Mouse (Mus musculus) forebrain, embryonic 16.5 days (tissue): ENCODE measurements around the gene 3110082J24Rik. TPM values are rescaled to one million over a fixed set of nuclear protein-coding genes. Genes with fewer than 3 reads are reported as not detected.

Experiments used
- ATAC-seq: fragments of 200-750 bp; cut with Nextera tagmentation; 2 replicates; pipeline ENCODE4 v1.8.0; 2017; ENCODE audit warnings: mild to moderate bottlenecking, moderate library complexity
- H3K27ac ChIP-seq: fragments of 300-500 bp; sonication (generic); 2 replicates; pipeline ENCODE4 v1.5.1; 2014; ENCODE audit warnings: low read length, control low read depth
- H3K27me3 ChIP-seq: fragments of 300-500 bp; sonication (generic); replicated peaks from 2 replicates; pipeline ENCODE4 v1.6.1; 2014; ENCODE audit warnings: low read length; ENCODE audit not compliant: control insufficient read depth, insufficient read depth
- H3K36me3 ChIP-seq: fragments of 300-500 bp; sonication (generic); 2 replicates; pipeline ENCODE4 v1.6.1; 2014; ENCODE audit not compliant: control insufficient read depth, insufficient read depth
- H3K4me1 ChIP-seq: fragments of 300-500 bp; sonication (generic); replicated peaks from 2 replicates; pipeline ENCODE4 v1.6.1; 2014; ENCODE audit warnings: low read length; ENCODE audit not compliant: control insufficient read depth, insufficient read depth
- H3K4me2 ChIP-seq: fragments of 300-500 bp; sonication (generic); 2 replicates; pipeline ENCODE4 v1.6.1; 2014; ENCODE audit warnings: mild to moderate bottlenecking, low read length, control low read depth
- H3K4me3 ChIP-seq: fragments of 300-500 bp; sonication (generic); replicated peaks from 2 replicates; pipeline ENCODE4 v1.5.1; 2014; ENCODE audit warnings: mild to moderate bottlenecking, low read length, control low read depth
- H3K9ac ChIP-seq: fragments of 300-500 bp; sonication (generic); replicated peaks from 2 replicates; pipeline ENCODE4 v1.6.1; 2014; ENCODE audit warnings: low read depth, low read length, control low read depth
- H3K9me3 ChIP-seq: fragments of 300-500 bp; sonication (generic); 2 replicates; pipeline ENCODE4 v1.6.1; 2016; ENCODE audit warnings: low read length; ENCODE audit not compliant: control insufficient read depth
- WGBS: fragments of 180-500 bp; shearing (Covaris S2); extraction: QIAGEN DNeasy Blood & Tissue Kit; methylation state at CpG from one replicate; pipeline ENCODE4 v1.1.7; 2014; 5-methylcytosine and 5-hydroxymethylcytosine counted together
- polyA plus RNA-seq: library from polyadenylated mRNA; unstranded; fragments of >200 nt; fragmentation: Nextera tagmentation; extraction: Ambion mirVana; gene quantifications from 2 replicates; pipeline ENCODE4 v1.2.1, GENCODE M21; 2015

3110082J24Rik gene
- polyA plus RNA-seq, 1 experiment from 2014 or later, result 2.8 TPM

- no peak overlapping the region for H3K4me2 ChIP-seq
- no peaks in the 10 kb centered on the region for H3K27me3 ChIP-seq
- H3K27ac ChIP-seq, result no peak overlapping the region
- H3K9me3 ChIP-seq, result no peaks in the 10 kb centered on the region
- 81% methylated on average over 6 of the region's 6 CpGs for WGBS
- no peak overlapping the region for H3K4me3 ChIP-seq
- no peak for ATAC-seq
- H3K4me1 ChIP-seq, result peaks cover 2% of the 10 kb centered on the region
- peaks cover 33% of the 10 kb centered on the region for H3K36me3 ChIP-seq
- no peak overlapping the region for H3K9ac ChIP-seq
Observed at GRCm38 (mm10) chr5:30146526-30146925, 40.6 kb upstream of the 3110082J24Rik start.

- no peaks in the 10 kb centered on the region for H3K9me3 ChIP-seq
- H3K9ac ChIP-seq, result no peak overlapping the region
- peaks cover 27% of the 10 kb centered on the region for H3K36me3 ChIP-seq
- H3K4me1 ChIP-seq, result no peaks in the 10 kb centered on the region
- no peak overlapping the region for H3K4me2 ChIP-seq
- H3K27ac ChIP-seq, result no peak overlapping the region
- no peak for ATAC-seq
- WGBS, result 94% methylated on average over 4 of the region's 4 CpGs
- no peaks in the 10 kb centered on the region for H3K27me3 ChIP-seq
- H3K4me3 ChIP-seq, result no peak overlapping the region
Observed at GRCm38 (mm10) chr5:30138193-30138592, 32.3 kb upstream of the 3110082J24Rik start.

GRCm38 (mm10) chr5:30137271-30137670 is 31.4 kb upstream of the 3110082J24Rik start:
- peaks cover 23% of the 10 kb centered on the region for H3K36me3 ChIP-seq

GRCm38 (mm10) chr5:30135711-30136231 is 29.9 kb upstream of the 3110082J24Rik start:
- no peak for ATAC-seq

More at GRCm38 (mm10) chr5:30137271-30137670, 31.4 kb upstream of the 3110082J24Rik start:
- Histone ChIP-seq H3K4me2 (no peak overlapping the region), H3K27ac (no peak overlapping the region), H3K27me3 (no peaks in the 10 kb centered on the region), H3K9ac (no peak overlapping the region), H3K4me3 (no peak overlapping the region), H3K4me1 (no peaks in the 10 kb centered on the region), H3K9me3 (no peaks in the 10 kb centered on the region)
- no peak for ATAC-seq
- 88% methylated on average over 9 of the region's 9 CpGs for WGBS

DNA sequence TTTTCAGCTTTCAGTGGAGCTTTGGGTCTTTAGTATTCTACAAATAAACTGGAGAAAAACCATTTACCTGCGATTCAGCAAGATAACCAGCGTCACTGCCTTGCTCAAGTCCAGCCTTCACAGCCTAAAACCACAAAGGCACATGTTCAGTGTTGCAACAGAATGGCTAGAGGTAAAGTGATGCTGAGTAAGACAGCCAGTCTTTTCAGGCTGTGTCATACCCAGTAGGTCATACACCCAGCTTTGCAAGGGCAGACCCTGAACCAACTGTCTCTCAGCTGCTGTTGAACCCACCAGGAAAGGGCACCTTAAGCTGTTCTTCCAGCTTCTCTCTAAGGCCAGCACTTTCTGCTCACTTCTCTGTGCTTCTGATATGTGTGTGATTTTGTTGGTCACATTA is 26.3 kb upstream of the 3110082J24Rik start:
- Histone ChIP-seq H3K4me3 (no peak overlapping the region), H3K9ac (no peak overlapping the region)
- WGBS, result 100% methylated on average over 2 of the region's 2 CpGs

More at GRCm38 (mm10) chr5:30135711-30136231, 29.9 kb upstream of the 3110082J24Rik start:
- H3K27ac ChIP-seq, result no peak overlapping the region
- no peak overlapping the region for H3K4me2 ChIP-seq
- H3K9ac ChIP-seq, result no peak overlapping the region
- H3K27me3 ChIP-seq, result no peaks in the 10 kb centered on the region
- H3K4me1 ChIP-seq, result no peaks in the 10 kb centered on the region
- no peak overlapping the region for H3K4me3 ChIP-seq
- H3K36me3 ChIP-seq, result peaks cover 18% of the 10 kb centered on the region
- H3K9me3 ChIP-seq, result no peaks in the 10 kb centered on the region
- 95% methylated on average over 11 of the region's 11 CpGs for WGBS

DNA sequence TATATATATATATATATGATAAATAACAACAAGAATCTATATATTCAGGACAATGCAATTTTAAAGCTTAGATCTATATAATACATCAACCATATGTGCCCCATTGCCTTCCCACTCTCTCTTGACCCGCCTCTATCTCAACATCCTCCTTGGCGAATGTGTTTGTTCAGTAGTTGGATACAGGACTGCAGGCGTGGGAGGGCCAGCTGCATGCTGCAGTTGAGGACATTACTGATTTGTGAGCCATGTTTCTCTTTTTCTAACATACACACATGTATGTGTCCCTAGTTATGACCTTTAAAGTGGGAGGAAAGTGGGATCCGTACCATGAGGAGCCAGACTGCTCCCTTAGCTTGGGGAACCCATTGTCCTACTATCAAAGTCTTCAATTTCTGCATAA is 25.4 kb upstream of the 3110082J24Rik start:
- H3K36me3 ChIP-seq, result peaks cover 22% of the 10 kb centered on the region
- WGBS, result 97% methylated on average over 4 of the region's 4 CpGs
- no peak for ATAC-seq

More for the DNA sequence above, 26.3 kb upstream of the 3110082J24Rik start:
- no peak for ATAC-seq
- Histone ChIP-seq H3K9me3 (no peaks in the 10 kb centered on the region), H3K4me1 (no peaks in the 10 kb centered on the region), H3K36me3 (peaks cover 17% of the 10 kb centered on the region), H3K4me2 (no peak overlapping the region), H3K27ac (no peak overlapping the region), H3K27me3 (no peaks in the 10 kb centered on the region)

DNA sequence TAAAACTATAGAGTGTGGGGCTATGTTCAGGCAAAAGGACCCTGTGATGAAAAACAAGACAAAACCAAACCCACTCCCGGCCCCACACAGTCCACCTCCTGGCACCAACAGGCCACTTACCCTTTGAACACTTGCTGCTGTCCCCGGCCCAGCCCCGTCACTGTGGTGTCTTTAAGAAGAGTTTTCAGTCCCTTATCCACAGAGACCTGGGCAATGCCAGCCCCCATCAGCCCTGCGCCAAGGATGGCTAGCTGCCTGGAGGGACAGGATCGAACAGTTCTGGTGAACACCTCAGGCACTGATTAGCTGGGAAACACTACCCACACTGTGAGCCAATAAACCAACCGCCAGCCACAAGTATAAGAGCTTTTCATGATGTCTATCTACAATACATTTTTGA is 22.8 kb upstream of the 3110082J24Rik start:
- Histone ChIP-seq H3K4me1 (no peaks in the 10 kb centered on the region), H3K9ac (no peak overlapping the region), H3K4me2 (no peak overlapping the region), H3K9me3 (no peaks in the 10 kb centered on the region), H3K36me3 (peaks cover 26% of the 10 kb centered on the region), H3K4me3 (no peak overlapping the region), H3K27me3 (no peaks in the 10 kb centered on the region), H3K27ac (no peak overlapping the region)
- ATAC-seq, result no peak
- 88% methylated on average over 6 of the region's 6 CpGs for WGBS

More for the DNA sequence above, 25.4 kb upstream of the 3110082J24Rik start:
- Histone ChIP-seq H3K4me1 (no peaks in the 10 kb centered on the region), H3K27ac (no peak overlapping the region), H3K4me2 (no peak overlapping the region), H3K4me3 (no peak overlapping the region), H3K9ac (no peak overlapping the region), H3K9me3 (no peaks in the 10 kb centered on the region), H3K27me3 (no peaks in the 10 kb centered on the region)

DNA sequence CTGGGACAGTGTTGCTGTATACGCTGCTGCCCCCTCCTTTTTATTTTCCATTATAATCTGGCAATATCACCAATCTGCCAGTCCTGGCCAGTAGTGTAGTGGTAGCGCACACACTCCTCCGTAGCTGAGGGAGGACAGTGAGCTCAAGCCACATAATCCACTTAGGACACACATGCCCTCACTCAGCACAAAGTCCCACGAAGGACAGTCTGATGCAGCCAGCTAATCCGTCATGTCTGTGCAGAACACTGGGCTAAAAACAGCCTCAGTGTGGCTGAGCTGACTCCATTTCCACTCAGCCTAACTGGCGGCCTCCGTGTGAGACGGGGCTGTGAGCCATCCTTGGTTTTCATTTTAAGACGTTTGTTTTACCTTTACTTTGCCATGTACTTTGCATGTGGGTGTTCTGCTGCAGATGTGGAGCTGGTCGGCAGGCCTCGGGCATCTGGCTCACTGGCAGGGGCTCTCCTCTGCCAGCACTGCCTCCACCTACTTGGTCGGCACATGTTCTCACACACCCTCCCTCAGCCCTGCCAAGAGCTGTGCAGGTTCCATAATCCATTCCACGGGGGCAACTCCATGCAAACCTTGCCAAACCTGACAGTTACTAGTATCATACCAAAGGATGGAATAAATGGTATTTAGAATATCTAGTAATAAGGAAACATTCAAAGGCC is 22.2 kb upstream of the 3110082J24Rik start:
- ATAC-seq, result no peak
- Histone ChIP-seq H3K27ac (no peak overlapping the region), H3K4me3 (no peak overlapping the region), H3K9me3 (no peaks in the 10 kb centered on the region), H3K27me3 (no peaks in the 10 kb centered on the region), H3K4me2 (no peak overlapping the region), H3K36me3 (peaks cover 23% of the 10 kb centered on the region), H3K4me1 (no peaks in the 10 kb centered on the region), H3K9ac (no peak overlapping the region)
- 91% methylated on average over 13 of the region's 13 CpGs for WGBS

DNA sequence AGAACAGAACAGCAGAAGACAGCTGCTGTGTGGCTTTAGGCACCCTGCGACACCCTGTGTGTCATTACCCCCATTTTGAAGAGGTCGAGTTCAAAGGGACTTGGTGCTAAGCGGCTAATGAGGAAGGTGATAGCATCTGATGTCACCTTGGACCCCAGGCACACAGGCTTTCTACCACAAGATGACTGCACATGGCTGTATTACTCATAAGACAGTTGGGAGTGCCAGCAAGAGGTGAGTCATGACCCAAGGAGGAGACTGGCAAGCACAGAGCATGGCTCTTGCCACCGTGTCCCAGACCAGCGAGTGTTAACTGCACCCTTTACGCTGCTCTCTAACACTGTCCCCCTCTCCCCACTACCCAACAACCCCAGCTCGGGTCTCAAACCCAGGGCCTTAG is 20.9 kb upstream of the 3110082J24Rik start:
- Histone ChIP-seq H3K9ac (no peak overlapping the region), H3K4me1 (no peaks in the 10 kb centered on the region), H3K9me3 (no peaks in the 10 kb centered on the region), H3K36me3 (peaks cover 34% of the 10 kb centered on the region), H3K27me3 (no peaks in the 10 kb centered on the region), H3K4me3 (no peak overlapping the region), H3K27ac (no peak overlapping the region), H3K4me2 (no peak overlapping the region)
- 86% methylated on average over 7 of the region's 7 CpGs for WGBS
- ATAC-seq, result no peak
